Mouse (Mus musculus) kidney, postnatal 36 days (tissue): ENCODE data around the gene Ctsd.

ENCODE experiments used
- DNase-seq, 2 experiments: peaks; one replicate each; pipeline ENCODE4 v3.0.0; 2021 to 2022; ENCODE audit warnings: mixed read lengths in 2 of 2

The Ctsd gene

DNA sequence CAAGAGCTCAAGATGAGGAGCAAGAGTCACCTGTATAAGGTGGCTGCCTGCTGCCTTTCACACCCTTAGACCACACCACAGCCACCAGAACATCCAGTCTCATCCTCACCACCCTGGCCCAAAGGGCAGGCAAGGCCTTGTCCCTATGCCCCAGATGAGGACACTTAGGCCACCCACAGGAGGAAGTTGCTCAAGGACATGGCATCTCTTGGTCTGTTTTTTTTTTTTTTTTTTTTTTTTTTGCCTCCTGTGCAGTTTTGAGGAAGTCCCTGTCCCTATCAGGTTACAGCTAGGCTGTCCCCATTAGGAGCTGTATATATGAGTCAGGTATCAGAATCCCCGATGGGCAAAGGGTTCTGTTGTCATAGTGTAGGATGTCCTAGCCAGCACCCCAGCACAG, 11.4 kb upstream of the Ctsd start:
- DNase-seq: no peak

DNA sequence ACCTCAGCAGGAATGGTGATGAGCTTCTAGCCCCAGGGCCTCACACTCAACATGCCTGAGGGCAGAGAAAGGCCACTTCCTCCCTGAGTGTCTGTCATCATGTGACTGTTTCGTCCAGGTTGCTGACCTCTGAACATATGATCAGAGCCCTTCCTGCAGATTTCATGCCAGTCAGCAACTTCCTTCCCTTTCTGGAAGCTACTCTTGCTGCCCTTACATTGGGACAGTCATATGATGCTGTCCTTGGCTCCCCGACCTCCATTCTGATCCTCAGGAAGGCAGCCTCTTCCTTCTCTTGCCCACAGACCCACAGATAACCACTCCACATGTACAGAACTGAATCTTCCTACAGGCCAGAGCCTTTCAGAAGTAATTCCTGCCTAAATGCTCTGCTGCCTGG, 10.2 kb upstream of the Ctsd start:
- peak; percentile 46 to 54 for DNase-seq

GRCm38 (mm10) chr7:142396611-142397010, 8.8 kb upstream of the Ctsd start:
- no peak for DNase-seq

DNA sequence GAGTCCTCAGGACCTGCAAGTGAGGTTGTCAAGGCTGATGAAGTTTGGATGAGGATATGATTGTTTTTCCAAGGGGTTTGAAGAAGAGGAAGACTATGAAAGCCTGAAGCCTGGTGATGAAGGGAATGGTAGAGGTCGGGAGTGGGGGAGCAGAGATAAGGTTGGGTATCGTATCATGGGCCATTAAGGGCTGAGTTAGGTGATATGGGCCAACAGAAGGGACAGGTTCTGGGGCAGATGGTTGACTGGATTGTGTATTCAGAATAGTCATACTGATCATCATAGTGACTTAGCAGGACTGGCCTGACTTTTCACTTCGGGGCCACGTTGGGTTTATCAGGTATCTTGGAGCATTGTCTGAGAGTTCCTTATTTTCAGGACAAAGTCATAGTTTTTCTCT, 7.6 kb upstream of the Ctsd start:
- no peak for DNase-seq

DNA sequence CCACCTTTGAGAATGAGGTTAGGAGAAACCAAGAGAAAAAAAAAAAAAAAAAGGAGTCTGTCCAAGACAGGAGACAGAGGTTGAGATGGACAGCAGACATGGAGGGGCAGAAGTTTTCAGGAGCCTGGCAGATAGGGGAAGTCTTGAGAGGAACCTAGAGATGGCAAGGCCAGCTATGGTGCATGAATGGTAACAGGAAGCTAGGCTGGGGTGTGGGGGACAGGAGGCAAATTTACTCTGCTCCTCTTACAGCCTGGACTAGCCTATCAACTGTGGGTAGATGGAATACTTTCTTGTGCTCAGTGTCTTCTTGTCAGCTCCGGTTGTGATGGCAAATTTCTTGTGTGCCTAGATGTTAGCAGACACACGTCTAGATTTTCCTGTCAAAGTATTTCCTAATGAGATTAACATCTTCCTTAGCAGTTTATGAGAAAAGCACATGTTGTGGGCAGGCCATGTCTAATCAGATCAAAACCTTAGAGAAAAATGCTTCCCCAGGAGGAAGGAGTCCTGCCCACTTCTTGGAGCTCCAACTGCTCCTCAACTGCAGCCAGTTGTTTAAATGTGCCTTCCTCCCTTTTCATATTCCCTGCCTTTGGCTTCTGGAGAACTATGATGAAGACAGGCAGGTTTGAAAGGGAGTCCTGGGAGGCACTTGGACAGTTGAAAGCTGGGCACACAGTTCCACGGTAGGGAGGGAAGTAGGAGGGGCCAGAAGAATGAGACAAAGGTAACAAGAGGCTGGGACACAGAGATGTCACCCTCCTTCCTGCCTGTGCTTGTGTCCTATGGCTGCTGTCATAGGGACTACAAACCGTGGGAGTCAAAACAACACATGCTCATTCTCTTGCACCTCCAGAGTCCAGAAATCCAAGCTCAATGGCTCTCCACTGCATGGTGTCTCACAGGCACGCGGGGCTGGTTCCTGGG, 6.7 kb upstream of the Ctsd start:
- DNase-seq: no peak

- DNase-seq: peak; percentile 70 to 77
Observed at GRCm38 (mm10) chr7:142393191-142393590, 5.4 kb upstream of the Ctsd start.

DNA sequence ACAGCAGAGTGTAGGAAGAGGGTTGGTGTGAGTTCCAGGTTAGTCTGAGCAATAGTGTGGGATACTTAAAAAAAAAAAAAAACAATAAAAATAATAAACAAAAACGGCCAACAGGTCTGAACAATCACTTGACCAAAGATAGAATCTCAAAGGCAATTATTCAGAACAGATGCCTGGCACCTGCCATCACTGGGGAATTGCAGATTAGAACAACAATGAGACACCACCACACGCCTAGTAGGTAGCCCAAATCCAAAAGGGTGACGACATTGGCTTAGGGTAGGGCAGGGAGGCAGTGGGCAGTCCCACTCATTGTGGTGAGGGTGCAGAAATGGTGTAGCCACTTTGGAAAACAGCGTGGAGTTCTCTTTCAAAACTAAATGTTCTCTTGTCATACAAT, 3.8 kb upstream of the Ctsd start:
- DNase-seq: no peak

DNA sequence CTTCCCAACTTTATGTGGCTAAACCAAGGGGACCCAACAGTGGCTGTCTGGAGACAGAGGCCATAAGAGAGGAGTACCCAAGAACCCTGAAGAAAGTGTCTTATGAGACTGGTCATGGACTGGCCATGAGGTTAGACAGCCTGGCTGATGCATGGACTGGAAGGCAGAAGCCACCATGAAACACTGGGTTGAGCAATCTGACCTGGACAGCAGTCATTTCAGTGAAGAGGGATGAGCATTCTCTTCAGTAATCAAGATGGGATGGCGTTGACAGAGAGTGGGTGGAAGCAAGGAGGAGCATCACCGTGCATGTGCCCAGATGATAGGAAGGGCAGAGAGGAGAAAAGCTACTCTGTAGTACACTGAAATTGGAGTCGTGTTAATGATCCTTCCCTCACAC, 3.3 kb upstream of the Ctsd start:
- DNase-seq: no peak

- no peak for DNase-seq
Observed at GRCm38 (mm10) chr7:142389961-142390650, 2.3 kb upstream of the Ctsd start.

- no peak for DNase-seq
Observed at GRCm38 (mm10) chr7:142388740-142389139, 902 bp upstream of the Ctsd start.

- DNase-seq: no peak
Observed at GRCm38 (mm10) chr7:142388198-142388597, 360 bp upstream of the Ctsd start.

GRCm38 (mm10) chr7:142386621-142387201, 1.1 kb downstream of the Ctsd start:
- DNase-seq: peak; percentile 33 to 47

DNA sequence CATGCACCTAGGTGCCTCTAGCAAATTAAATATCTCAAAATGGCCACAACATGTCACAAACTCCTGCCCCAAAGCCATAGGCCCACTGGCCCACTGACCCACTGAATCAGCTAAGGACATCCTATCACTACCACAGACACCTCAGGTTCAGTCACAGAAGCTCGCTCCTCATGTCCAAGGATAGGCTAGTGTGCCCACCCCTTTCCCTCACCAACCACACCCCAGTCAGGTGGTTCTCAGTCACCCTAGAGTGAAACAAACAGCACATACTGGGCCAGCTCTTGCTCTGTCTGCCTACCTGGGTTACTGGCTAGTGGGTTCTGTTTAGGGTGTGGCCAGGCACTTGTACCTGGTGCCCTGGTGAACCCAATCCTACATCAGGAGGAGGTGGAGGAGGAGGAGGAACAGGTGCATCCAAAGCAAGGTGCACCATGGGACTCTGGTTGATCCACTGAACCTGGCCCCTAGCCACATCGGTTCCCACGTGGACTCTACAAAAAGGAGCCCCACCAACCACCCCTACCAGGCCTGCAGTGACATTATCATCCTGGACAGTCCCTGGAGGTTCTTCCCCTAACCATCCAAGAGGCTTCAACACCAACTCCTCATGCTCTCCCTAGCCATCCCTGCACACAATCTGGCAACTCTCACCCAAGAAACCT, 2.0 kb downstream of the Ctsd start:
- no peak for DNase-seq

DNA sequence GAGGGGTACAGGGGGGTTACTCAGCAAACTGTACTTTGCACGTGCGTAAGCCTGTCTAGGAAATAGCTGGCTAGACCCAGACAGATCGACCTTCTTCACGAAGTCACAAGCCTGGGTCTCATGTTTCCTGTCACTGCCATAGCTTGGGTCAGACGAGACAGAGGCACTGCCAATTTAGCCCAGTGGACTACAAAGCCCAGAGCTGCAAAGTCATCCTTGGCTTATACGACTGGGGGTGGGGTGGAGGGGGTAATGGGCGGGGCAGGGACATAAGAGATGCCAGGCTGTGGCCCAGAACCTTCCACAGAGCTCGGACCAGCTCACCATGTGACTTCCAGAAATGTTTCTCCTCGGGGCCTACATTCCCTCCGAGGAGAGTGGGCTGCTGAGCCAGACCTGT, 3.5 kb downstream of the Ctsd start:
- no peak for DNase-seq

- DNase-seq: no peak
Observed at GRCm38 (mm10) chr7:142382567-142382966, 5.3 kb downstream of the Ctsd start, which contains the start of gene Gm49369. TSS of gene Gm49369 (minus strand) at chr7:142382667.

DNA sequence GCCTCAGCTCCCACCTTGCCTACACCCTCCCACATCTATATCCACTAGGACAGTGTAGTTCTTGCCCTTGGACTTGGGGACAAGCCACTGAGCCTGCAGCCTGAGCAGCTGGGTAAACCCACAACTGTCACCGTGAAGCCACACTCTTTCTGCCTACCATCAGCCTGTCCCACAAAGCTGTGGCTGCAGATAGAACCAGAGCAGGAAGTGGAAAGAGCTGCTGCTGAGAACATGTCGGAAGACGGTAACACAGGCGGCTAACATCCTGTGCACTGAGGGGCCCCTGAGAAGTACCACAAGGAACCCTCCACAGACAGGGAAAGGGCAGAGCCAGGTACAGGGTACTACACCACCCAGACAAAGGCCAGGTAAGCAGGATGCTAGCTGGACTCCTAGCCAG, 6.7 kb downstream of the Ctsd start:
- no peak for DNase-seq

GRCm38 (mm10) chr7:142379186-142379585, 8.7 kb downstream of the Ctsd start:
- DNase-seq: no peak

DNA sequence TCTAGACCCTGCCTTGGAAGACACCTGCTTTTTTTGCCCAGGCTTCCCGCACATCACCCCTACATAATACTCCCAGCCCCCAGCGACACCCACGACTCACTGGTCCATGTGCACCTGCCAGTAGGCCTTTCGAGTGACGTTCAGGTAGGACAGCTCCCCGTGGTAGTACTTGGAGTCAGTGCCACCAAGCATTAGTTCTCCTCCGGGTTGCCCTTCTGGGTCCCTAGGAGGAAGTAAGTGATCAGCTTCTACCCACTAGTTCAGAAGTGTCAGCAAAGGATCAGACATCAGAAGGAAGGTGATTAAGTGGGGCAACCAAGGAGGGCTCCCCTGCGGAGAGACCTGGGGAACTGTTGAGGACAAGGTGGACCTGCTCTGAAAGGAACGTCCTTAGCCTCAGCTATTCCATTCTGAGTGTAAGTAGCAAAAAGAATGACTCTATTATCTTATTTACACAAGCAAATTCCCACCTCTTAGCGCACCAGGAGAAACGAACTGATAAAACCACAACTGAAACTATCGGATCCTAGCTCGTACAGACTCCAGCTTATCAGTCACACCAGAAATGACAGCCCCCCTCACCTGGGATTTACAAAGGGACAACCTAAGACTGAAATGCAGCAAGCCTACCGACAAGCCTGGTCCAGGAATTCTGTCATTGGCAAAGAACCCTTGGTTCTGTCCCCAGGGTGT, 10.5 kb downstream of the Ctsd start:
- DNase-seq: no peak

GRCm38 (mm10) chr7:142376096-142376495, 11.7 kb downstream of the Ctsd start:
- DNase-seq: no peak

- peak; percentile 55 to 76 for DNase-seq
Observed at GRCm38 (mm10) chr7:142375261-142375724, 12.5 kb downstream of the Ctsd start.

GRCm38 (mm10) chr7:142374413-142375015, 13.3 kb downstream of the Ctsd start:
- DNase-seq: no peak
